Mouse (Mus musculus): ENCODE data around the gene Psmc5. TPM values are rescaled to one million over a fixed set of nuclear protein-coding genes. Genes with fewer than 3 reads are reported as not detected.

Gene Psmc5
- polyA plus RNA-seq, 1 experiment = 289 TPM

DNA sequence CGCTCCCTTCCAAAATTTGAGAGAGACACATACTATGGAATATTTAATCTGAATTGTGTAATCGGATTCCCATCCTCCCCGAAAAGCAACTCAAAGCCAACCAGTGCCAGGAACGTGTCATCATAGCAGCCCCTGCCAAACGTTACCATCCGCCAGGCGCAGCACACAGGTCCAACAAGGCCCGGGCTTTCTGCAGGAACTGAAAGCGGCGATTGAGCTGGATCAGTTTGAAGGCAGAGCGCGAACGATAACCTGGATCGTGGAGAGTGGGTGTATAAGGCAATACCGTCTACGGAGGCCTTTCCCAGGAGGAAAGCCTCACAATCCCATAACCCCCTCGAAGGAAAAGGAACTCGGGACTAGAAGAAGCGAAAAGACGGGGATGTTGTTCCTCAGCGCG lies 780 bp upstream of the Psmc5 start:
- peak overlapping the region; percentile 78 for H3K4me3 ChIP-seq (ENCODE audit: insufficient read depth, poor library complexity, severe bottlenecking)
- TF ChIP-seq FOSL1 (IDR thresholded peaks at IDR 0.05; ENCODE audit: insufficient read depth, low read length, poor library complexity, severe bottlenecking) (no peak), CTCF (IDR thresholded peaks at IDR 0.05; ENCODE audit: control insufficient read depth, insufficient read depth, insufficient read length) (no peak), MAX (IDR thresholded peaks at IDR 0.05) (no peak), CEBPB (IDR thresholded peaks at IDR 0.05; ENCODE audit: low read depth) (no peak), MYOG (IDR thresholded peaks at IDR 0.05; ENCODE audit: control insufficient read depth, extremely low read depth, insufficient read length) (no peak), MYOD1 (IDR thresholded peaks at IDR 0.05; ENCODE audit: control insufficient read depth, insufficient read length, low read depth) (no peak), USF1 (IDR thresholded peaks at IDR 0.05; ENCODE audit: low read depth) (no peak)
- H3K79me3 ChIP-seq (ENCODE audit: low read depth) = peaks cover 57% of the 10 kb centered on the region
- peak overlapping the region; percentile 60 for H3ac ChIP-seq (ENCODE audit: control insufficient read depth, insufficient read length, low read depth)
- no peaks in the 10 kb centered on the region for H3K27me3 ChIP-seq (ENCODE audit: control insufficient read depth, insufficient read depth, insufficient read length)
- peaks cover 86% of the 10 kb centered on the region for H3K79me2 ChIP-seq (ENCODE audit: control insufficient read depth, insufficient read depth)
- peaks cover 71% of the 10 kb centered on the region for H3K36me3 ChIP-seq (ENCODE audit: control insufficient read depth, insufficient read depth)

DNA sequence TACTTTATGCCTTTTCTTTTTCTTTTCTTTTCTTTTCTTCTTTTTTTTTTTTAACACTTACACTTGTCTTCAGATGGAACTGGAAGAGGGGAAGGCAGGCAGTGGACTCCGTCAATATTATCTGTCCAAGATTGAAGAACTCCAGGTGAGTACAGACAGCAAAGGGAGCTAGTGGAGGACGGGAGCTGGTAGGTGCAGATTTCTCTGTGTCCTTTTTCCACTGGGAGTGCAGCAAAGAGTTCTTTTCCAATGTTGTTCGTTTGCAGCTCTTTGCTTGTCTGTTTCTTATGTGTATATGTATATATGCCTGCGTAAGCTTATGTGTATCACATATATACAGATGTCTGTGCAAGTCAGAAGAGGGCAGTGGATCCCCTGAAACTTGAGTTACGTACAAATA lies 821 bp downstream of the Psmc5 start:
- Histone ChIP-seq H3ac (ENCODE audit: control insufficient read depth, insufficient read length, low read depth) (peak overlapping the region; percentile 34), H3K79me3 (ENCODE audit: low read depth) (peaks cover 67% of the 10 kb centered on the region), H3K27me3 (ENCODE audit: control insufficient read depth, insufficient read depth, insufficient read length) (no peaks in the 10 kb centered on the region), H3K4me3 (ENCODE audit: insufficient read depth, poor library complexity, severe bottlenecking) (peak overlapping the region; percentile 78), H3K36me3 (ENCODE audit: control insufficient read depth, insufficient read depth) (peaks cover 68% of the 10 kb centered on the region), H3K79me2 (ENCODE audit: control insufficient read depth, insufficient read depth) (peaks cover 93% of the 10 kb centered on the region)
- TF ChIP-seq MAX (IDR thresholded peaks at IDR 0.05) (no peak), MYOG (IDR thresholded peaks at IDR 0.05; ENCODE audit: control insufficient read depth, extremely low read depth, insufficient read length) (no peak), FOSL1 (IDR thresholded peaks at IDR 0.05; ENCODE audit: insufficient read depth, low read length, poor library complexity, severe bottlenecking) (no peak), CTCF (IDR thresholded peaks at IDR 0.05; ENCODE audit: control insufficient read depth, insufficient read depth, insufficient read length) (no peak), MYOD1 (IDR thresholded peaks at IDR 0.05; ENCODE audit: control insufficient read depth, insufficient read length, low read depth) (no peak), USF1 (IDR thresholded peaks at IDR 0.05; ENCODE audit: low read depth) (no peak), CEBPB (IDR thresholded peaks at IDR 0.05; ENCODE audit: low read depth) (no peak)

DNA sequence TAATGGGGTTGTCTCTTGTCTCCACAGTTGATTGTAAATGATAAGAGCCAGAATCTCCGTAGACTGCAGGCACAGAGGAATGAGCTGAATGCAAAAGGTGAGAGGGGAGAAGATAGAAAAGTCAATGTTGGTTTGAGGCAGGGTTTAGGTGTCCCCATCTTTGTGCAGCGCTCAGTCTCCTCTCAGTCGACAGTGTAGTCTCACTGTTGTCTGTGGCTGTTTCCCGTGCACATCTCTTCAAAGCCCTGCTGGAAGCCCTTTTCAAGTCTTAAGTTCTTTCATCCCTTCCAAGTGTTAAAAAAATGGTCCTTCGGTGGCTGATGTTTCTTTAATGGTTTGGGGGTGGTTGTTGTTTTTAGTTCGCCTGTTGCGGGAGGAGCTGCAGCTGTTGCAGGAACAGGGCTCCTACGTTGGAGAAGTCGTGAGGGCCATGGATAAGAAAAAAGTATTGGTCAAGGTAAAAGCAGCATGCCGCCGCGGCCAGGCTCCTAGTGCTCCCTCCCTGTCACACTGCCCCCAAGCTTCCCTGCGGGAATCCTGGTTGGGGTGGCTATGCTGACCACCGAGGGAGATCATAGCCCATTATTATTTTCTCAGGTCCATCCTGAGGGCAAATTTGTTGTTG lies 5.0 kb downstream of the Psmc5 start:
- Histone ChIP-seq H3K4me3 (ENCODE audit: insufficient read depth, poor library complexity, severe bottlenecking) (no peak overlapping the region), H3K36me3 (ENCODE audit: control insufficient read depth, insufficient read depth) (peaks cover 81% of the 10 kb centered on the region), H3ac (ENCODE audit: control insufficient read depth, insufficient read length, low read depth) (no peak overlapping the region), H3K79me2 (ENCODE audit: control insufficient read depth, insufficient read depth) (peaks cover 56% of the 10 kb centered on the region), H3K79me3 (ENCODE audit: low read depth) (peaks cover 45% of the 10 kb centered on the region), H3K27me3 (ENCODE audit: control insufficient read depth, insufficient read depth, insufficient read length) (no peaks in the 10 kb centered on the region)
- TF ChIP-seq MYOD1 (IDR thresholded peaks at IDR 0.05; ENCODE audit: control insufficient read depth, insufficient read length, low read depth) = no peak
- no peak for TF ChIP-seq FOSL1 (IDR thresholded peaks at IDR 0.05; ENCODE audit: insufficient read depth, low read length, poor library complexity, severe bottlenecking)
- no peak for TF ChIP-seq MAX (IDR thresholded peaks at IDR 0.05)
- no peak for TF ChIP-seq MYOG (IDR thresholded peaks at IDR 0.05; ENCODE audit: control insufficient read depth, extremely low read depth, insufficient read length)

DNA sequence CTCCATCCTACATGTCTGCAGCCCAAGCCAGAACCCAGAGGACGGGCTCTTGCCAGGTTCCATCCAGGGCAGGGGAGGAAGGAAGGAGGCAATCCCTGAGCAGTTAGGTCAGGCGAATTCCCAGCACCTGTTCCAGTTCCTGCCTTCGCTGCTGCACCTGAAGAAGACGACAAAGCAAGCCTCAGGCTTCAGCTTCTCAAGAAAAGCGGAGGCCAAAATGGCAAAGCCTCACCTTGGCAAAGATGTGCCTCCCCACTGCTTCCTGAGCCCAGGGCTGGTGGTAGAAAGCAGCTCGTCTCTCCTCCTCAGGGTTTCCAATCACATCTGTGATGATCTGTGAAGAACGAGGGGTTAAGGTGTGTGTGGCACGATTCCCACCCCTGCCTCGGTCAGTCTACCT lies 8.0 kb downstream of the Psmc5 start:
- Histone ChIP-seq H3K36me3 (ENCODE audit: control insufficient read depth, insufficient read depth) (peaks cover 80% of the 10 kb centered on the region), H3K27me3 (ENCODE audit: control insufficient read depth, insufficient read depth, insufficient read length) (no peaks in the 10 kb centered on the region), H3K4me3 (ENCODE audit: insufficient read depth, poor library complexity, severe bottlenecking) (no peak overlapping the region), H3ac (ENCODE audit: control insufficient read depth, insufficient read length, low read depth) (no peak overlapping the region), H3K79me2 (ENCODE audit: control insufficient read depth, insufficient read depth) (peaks cover 42% of the 10 kb centered on the region), H3K79me3 (ENCODE audit: low read depth) (peaks cover 24% of the 10 kb centered on the region)
- TF ChIP-seq CEBPB (IDR thresholded peaks at IDR 0.05; ENCODE audit: low read depth) (no peak), MYOD1 (IDR thresholded peaks at IDR 0.05; ENCODE audit: control insufficient read depth, insufficient read length, low read depth) (no peak)

DNA sequence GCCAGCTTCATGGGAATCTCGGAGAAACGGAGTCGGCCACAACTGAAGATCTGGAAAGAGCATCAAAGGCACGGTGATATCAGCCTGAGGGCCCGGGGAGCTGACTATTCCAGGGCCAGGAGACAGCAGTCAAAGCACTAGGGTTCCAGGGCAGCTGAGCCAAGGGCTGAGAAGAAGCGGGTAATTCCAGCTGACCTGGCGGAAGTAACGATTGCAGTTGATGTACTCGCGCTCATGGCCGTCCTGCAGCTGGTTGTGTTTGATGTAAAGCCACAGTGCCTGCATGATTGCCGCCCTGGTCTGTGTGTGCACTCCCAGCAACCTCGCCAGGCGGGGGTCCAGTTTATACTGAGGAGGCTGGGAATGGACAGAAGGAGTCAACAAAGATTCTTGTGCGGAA lies 9.0 kb downstream of the Psmc5 start:
- TF ChIP-seq MAX (IDR thresholded peaks at IDR 0.05) = no peak
- TF ChIP-seq MYOD1 (IDR thresholded peaks at IDR 0.05; ENCODE audit: control insufficient read depth, insufficient read length, low read depth) = no peak
- TF ChIP-seq MYOG (IDR thresholded peaks at IDR 0.05; ENCODE audit: control insufficient read depth, extremely low read depth, insufficient read length) = no peak
- TF ChIP-seq CTCF (IDR thresholded peaks at IDR 0.05; ENCODE audit: control insufficient read depth, insufficient read depth, insufficient read length) = no peak
- TF ChIP-seq CEBPB (IDR thresholded peaks at IDR 0.05; ENCODE audit: low read depth) = no peak
- TF ChIP-seq FOSL1 (IDR thresholded peaks at IDR 0.05; ENCODE audit: insufficient read depth, low read length, poor library complexity, severe bottlenecking) = no peak
- TF ChIP-seq USF1 (IDR thresholded peaks at IDR 0.05; ENCODE audit: low read depth) = no peak
- H3K79me2 ChIP-seq (ENCODE audit: control insufficient read depth, insufficient read depth) = peaks cover 45% of the 10 kb centered on the region

DNA sequence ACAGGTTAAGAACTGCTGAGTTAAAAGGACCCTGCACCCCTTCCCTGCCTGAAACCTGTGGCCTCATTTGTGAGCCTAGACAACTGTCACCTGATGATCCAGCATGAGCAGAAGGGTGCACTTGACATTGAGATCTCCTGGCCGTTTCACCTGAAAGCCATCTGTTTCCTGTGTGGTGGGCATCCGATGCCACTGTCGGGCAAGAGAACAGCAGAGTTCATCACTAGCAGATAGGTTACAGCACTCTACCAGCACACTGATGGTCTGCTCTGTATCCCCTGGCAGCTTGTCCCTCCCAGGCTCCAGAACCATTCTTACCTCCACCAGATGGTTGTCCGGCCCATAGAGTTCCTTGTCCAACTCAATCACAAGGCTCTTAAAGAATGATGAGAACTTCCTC lies 9.6 kb downstream of the Psmc5 start:
- no peak overlapping the region for H3K4me3 ChIP-seq (ENCODE audit: insufficient read depth, poor library complexity, severe bottlenecking)
- no peak overlapping the region for H3ac ChIP-seq (ENCODE audit: control insufficient read depth, insufficient read length, low read depth)
- TF ChIP-seq CTCF (IDR thresholded peaks at IDR 0.05; ENCODE audit: control insufficient read depth, insufficient read depth, insufficient read length) (no peak), MYOD1 (IDR thresholded peaks at IDR 0.05; ENCODE audit: control insufficient read depth, insufficient read length, low read depth) (no peak)
- peaks cover 45% of the 10 kb centered on the region for H3K79me2 ChIP-seq (ENCODE audit: control insufficient read depth, insufficient read depth)
- no peaks in the 10 kb centered on the region for H3K27me3 ChIP-seq (ENCODE audit: control insufficient read depth, insufficient read depth, insufficient read length)
- H3K79me3 ChIP-seq (ENCODE audit: low read depth) = peaks cover 24% of the 10 kb centered on the region
- peaks cover 72% of the 10 kb centered on the region for H3K36me3 ChIP-seq (ENCODE audit: control insufficient read depth, insufficient read depth)

More for the DNA sequence above, 9.0 kb downstream of the Psmc5 start:
- peaks cover 23% of the 10 kb centered on the region for H3K79me3 ChIP-seq (ENCODE audit: low read depth)
- no peak overlapping the region for H3K4me3 ChIP-seq (ENCODE audit: insufficient read depth, poor library complexity, severe bottlenecking)
- no peak overlapping the region for H3ac ChIP-seq (ENCODE audit: control insufficient read depth, insufficient read length, low read depth)
- H3K36me3 ChIP-seq (ENCODE audit: control insufficient read depth, insufficient read depth) = peaks cover 74% of the 10 kb centered on the region
- H3K27me3 ChIP-seq (ENCODE audit: control insufficient read depth, insufficient read depth, insufficient read length) = no peaks in the 10 kb centered on the region

All from C2C12 (cell line).